ENCODE assay signal across 25 mouse cellular contexts in the genomic region with DNA sequence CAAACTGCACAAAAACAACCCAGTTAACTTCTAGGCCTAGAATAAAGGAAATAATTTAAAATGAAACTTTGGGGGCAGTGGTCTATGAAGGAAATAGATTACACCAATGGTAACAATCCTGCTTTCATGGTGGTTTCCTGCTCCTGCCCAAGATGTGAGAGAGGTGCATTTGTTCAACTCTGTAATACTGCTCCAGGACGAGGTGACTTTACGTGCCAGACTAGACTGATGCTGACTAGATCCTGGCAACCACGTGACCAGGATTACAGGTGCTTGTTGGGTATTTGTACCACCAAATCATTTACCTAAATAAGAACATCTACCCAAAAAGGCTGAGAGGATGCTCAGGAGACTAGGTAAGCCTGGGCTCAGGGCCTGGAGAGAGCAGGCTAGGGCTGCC. TPM values are rescaled to one million over a fixed set of nuclear protein-coding genes. Genes with fewer than 3 reads are reported as not detected.
"Had no signal": no experiment of that assay in that cellular context is flagged by ENCODE, and none has a peak within 500 bp of the region (broad histone marks: within the 10 kb centered on the region; RNA-seq: fewer than 3 reads in every experiment).

No protein-coding gene starts in this region.

- DNase-seq: kidney, adult 9 months; kidney, postnatal 14 days; kidney, postnatal 4 days; layer of hippocampus, adult 9-11 months; liver; liver, embryonic 13.5 days; lung, adult 2 months; lung, postnatal 14 days; lung, postnatal 4 days; midbrain, embryonic 14.5 days; right cerebral cortex, adult 18-20 months; right cerebral cortex, postnatal 25 days; thymus, postnatal 25 days had no signal

RNA-seq across cellular contexts. Expression of gene Cxcr6, which starts 5.6 kb away (rescaled TPM):
- total RNA-seq: layer of hippocampus, adult 18-20 months; layer of hippocampus, postnatal 25 days; left cerebral cortex, adult 18-20 months; left cerebral cortex, postnatal 25 days; midbrain, postnatal 0 days had no signal
- polyA plus RNA-seq: neural tube, embryonic 12.5 days; neural tube, embryonic 15.5 days had no signal

RNA-seq across cellular contexts. Expression of gene Xcr1, which starts 50.0 kb away (rescaled TPM):
- total RNA-seq: layer of hippocampus, adult 18-20 months; layer of hippocampus, postnatal 25 days; left cerebral cortex, adult 18-20 months; left cerebral cortex, postnatal 25 days; midbrain, postnatal 0 days had no signal
- polyA plus RNA-seq: kidney, embryonic 16.5 days; limb, embryonic 10.5 days; limb, embryonic 13.5 days; liver, embryonic 13.5 days; midbrain, embryonic 11.5 days; neural tube, embryonic 12.5 days; stomach, embryonic 15.5 days had no signal
